Mouse (Mus musculus) heart, embryonic 15.5 days (tissue): ENCODE results near the gene Grwd1. TPM values are rescaled to one million over a fixed set of nuclear protein-coding genes. Genes with fewer than 3 reads are reported as not detected.

Source experiments
- ATAC-seq: fragments of 200-750 bp; cut with Nextera tagmentation; replicated peaks from 2 replicates; pipeline ENCODE4 v1.8.0; 2017; ENCODE audit warnings: low read depth, moderate TSS enrichment; ENCODE audit not compliant: insufficient number of reproducible peaks, insufficient read depth, low FRiP score
- H3K27ac ChIP-seq: fragments of 300-500 bp; sonication (generic); 2 replicates; pipeline ENCODE4 v1.5.1; 2015; ENCODE audit warnings: mild to moderate bottlenecking, inconsistent platforms
- H3K27me3 ChIP-seq: fragments of 300-500 bp; sonication (generic); 2 replicates; pipeline ENCODE4 v1.6.1; 2015; ENCODE audit warnings: inconsistent platforms
- H3K36me3 ChIP-seq: fragments of 300-500 bp; sonication (generic); 2 replicates; pipeline ENCODE4 v1.6.1; 2015; ENCODE audit warnings: mild to moderate bottlenecking, inconsistent platforms
- H3K4me1 ChIP-seq: fragments of 300-500 bp; sonication (generic); replicated peaks from 2 replicates; pipeline ENCODE4 v1.6.1; 2015; ENCODE audit warnings: inconsistent platforms
- H3K4me2 ChIP-seq: fragments of 300-500 bp; sonication (generic); 2 replicates; pipeline ENCODE4 v1.6.1; 2015; ENCODE audit warnings: inconsistent platforms, mild to moderate bottlenecking, moderate library complexity
- H3K4me3 ChIP-seq: fragments of 300-500 bp; sonication (generic); 2 replicates; pipeline ENCODE4 v1.5.1; 2015; ENCODE audit warnings: mild to moderate bottlenecking, inconsistent platforms
- H3K9ac ChIP-seq: fragments of 300-500 bp; sonication (generic); 2 replicates; pipeline ENCODE4 v1.6.1; 2015; ENCODE audit warnings: mild to moderate bottlenecking, inconsistent platforms
- H3K9me3 ChIP-seq: fragments of 300-500 bp; sonication (generic); replicated peaks from 2 replicates; pipeline ENCODE4 v1.6.1; 2016; ENCODE audit warnings: inconsistent platforms
- WGBS: fragments of 180-500 bp; shearing (Covaris S2); methylation state at CpG from one replicate; pipeline ENCODE4 v1.1.7; 2015; ENCODE audit warnings: mixed read lengths; 5-methylcytosine and 5-hydroxymethylcytosine counted together
- polyA plus RNA-seq: library from polyadenylated mRNA; unstranded; fragments of >200 nt; fragmentation: Nextera tagmentation; extraction: Ambion mirVana; gene quantifications from 2 replicates; pipeline ENCODE4 v1.2.1, GENCODE M21; 2015

Grwd1 gene
- polyA plus RNA-seq, 1 experiment from 2014 or later: 29.1 TPM

GRCm38 (mm10) chr7:45812921-45813320 lies 17.8 kb downstream of the Grwd1 start:
- Histone ChIP-seq H3K9ac (peak overlapping the region; percentile 99), H3K4me1 (peaks cover 27% of the 10 kb centered on the region), H3K27ac (no peak overlapping the region), H3K36me3 (peaks cover 50% of the 10 kb centered on the region), H3K4me2 (peak overlapping the region; percentile 79), H3K27me3 (no peaks in the 10 kb centered on the region), H3K4me3 (peak overlapping the region; percentile 94), H3K9me3 (no peaks in the 10 kb centered on the region)
- ATAC-seq: no peak
- 87% methylated on average over 8 of the region's 8 CpGs for WGBS

DNA sequence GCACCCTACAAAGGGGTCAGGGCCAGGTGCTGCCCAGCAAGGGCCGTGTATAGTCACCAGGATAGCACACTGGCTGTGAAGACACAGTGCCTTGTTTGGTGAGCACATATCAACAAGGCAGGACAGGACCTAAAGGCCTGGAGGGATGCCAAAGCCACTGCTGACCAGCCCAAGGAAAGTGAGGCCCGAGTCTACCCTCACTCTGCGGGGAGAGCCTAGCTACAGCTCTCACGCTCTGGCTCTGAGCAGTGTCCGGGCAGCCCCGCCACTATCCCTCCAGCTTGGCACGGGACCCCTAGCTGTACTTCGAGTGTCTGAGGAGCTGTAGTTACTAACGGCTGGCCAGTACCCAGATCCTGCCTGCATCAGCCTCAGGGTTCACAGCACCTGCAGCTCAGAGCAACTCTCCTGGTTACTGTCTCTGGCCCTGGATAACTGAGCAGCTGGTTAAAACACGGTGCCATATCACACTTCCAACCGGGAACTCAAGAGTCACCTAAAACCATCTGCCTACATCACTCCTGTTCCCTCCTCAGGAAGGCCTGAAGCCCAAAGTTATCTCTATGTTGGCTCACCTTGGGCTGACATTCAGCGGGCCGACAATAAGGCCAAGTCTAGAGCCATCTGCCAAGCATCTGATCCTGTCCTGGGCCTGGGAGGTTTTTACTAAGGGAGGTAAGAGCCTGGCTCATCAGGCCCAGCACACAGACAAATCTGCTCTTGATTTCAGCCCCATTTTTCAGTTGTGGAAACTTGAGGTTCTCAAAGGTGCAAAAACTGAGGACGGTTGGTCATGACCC lies 21.3 kb downstream of the Grwd1 start:
- no peak for ATAC-seq

GRCm38 (mm10) chr7:45808471-45808870 lies 22.3 kb downstream of the Grwd1 start:
- H3K9me3 ChIP-seq: no peaks in the 10 kb centered on the region
- H3K4me2 ChIP-seq: no peak overlapping the region
- H3K27me3 ChIP-seq: no peaks in the 10 kb centered on the region
- H3K4me3 ChIP-seq: no peak overlapping the region
- WGBS: 59% methylated on average over 10 of the region's 11 CpGs
- H3K27ac ChIP-seq: no peak overlapping the region
- no peak for ATAC-seq
- H3K9ac ChIP-seq: no peak overlapping the region
- peaks cover 61% of the 10 kb centered on the region for H3K36me3 ChIP-seq
- H3K4me1 ChIP-seq: peaks cover 22% of the 10 kb centered on the region

More for the DNA sequence above, 21.3 kb downstream of the Grwd1 start:
- Histone ChIP-seq H3K4me1 (peaks cover 22% of the 10 kb centered on the region), H3K4me2 (no peak overlapping the region), H3K36me3 (peaks cover 61% of the 10 kb centered on the region), H3K27me3 (no peaks in the 10 kb centered on the region), H3K4me3 (no peak overlapping the region), H3K27ac (no peak overlapping the region), H3K9me3 (no peaks in the 10 kb centered on the region), H3K9ac (no peak overlapping the region)
- 69% methylated on average over 13 of the region's 14 CpGs for WGBS

GRCm38 (mm10) chr7:45805941-45806340 lies 24.8 kb downstream of the Grwd1 start:
- 58% methylated on average over 5 of the region's 5 CpGs for WGBS
- H3K27me3 ChIP-seq: peaks cover 3% of the 10 kb centered on the region; the same call in 1 of the 2 replicates
- ATAC-seq: no peak

DNA sequence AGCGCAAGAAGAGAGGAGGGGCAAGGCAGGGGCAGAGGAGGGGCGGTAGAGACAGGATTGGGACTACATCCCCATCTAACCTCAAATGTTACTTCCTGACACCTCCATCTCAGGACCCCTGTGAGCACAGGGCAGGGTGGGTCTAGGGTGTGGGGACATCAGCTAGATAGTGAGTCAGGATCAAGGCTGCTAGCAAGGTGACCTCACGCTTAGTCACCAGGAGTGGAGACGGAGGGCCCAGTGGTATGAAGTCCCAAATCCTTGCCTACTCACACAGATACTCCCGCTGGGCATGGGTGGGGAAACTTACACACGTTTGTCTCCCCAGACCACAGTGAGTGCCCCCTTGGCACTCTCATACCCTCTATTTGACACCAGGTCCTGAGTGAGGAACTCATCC lies 28.2 kb downstream of the Grwd1 start:
- no peak for ATAC-seq
- peaks cover 7% of the 10 kb centered on the region for H3K36me3 ChIP-seq
- H3K4me3 ChIP-seq: no peak overlapping the region
- H3K27ac ChIP-seq: no peak overlapping the region
- H3K9ac ChIP-seq: no peak overlapping the region
- peaks cover 22% of the 10 kb centered on the region for H3K4me1 ChIP-seq
- no peaks in the 10 kb centered on the region for H3K9me3 ChIP-seq
- H3K27me3 ChIP-seq: peaks cover 37% of the 10 kb centered on the region
- no peak overlapping the region for H3K4me2 ChIP-seq
- WGBS: 86% methylated on average over 6 of the region's 6 CpGs

More at GRCm38 (mm10) chr7:45805941-45806340, 24.8 kb downstream of the Grwd1 start:
- no peak overlapping the region for H3K4me3 ChIP-seq
- H3K27ac ChIP-seq: no peak overlapping the region
- peaks cover 41% of the 10 kb centered on the region for H3K36me3 ChIP-seq
- no peak overlapping the region for H3K9ac ChIP-seq
- peaks cover 10% of the 10 kb centered on the region for H3K4me1 ChIP-seq
- no peak overlapping the region for H3K4me2 ChIP-seq
- no peaks in the 10 kb centered on the region for H3K9me3 ChIP-seq

DNA sequence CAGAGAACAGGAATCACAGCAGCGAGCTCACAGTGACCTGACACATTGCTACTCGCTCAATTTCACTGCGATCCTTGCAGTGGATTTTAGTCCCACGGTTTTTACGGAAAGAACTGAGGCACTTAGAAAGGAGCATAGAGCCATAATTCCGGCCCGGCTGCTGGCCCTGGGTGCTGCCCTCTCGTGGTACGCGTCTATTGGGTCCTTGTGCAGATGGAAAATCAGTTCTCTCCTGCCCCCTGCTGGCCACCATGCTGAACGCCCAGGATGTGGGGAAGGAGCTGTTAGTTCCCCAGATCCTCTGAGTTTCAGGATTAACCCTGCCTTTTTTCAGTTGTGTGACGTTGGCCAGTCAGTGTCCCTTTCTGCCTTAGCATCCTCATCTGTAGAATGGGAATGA lies 29.4 kb downstream of the Grwd1 start:
- peak overlapping the region; percentile 34; the same call in 1 of the 2 replicates for H3K9ac ChIP-seq
- H3K27me3 ChIP-seq: peaks cover 48% of the 10 kb centered on the region
- H3K4me1 ChIP-seq: peaks cover 24% of the 10 kb centered on the region
- H3K27ac ChIP-seq: no peak overlapping the region
- ATAC-seq: no peak
- peak overlapping the region; percentile 63 for H3K4me2 ChIP-seq
- H3K36me3 ChIP-seq: no peaks in the 10 kb centered on the region
- 1% methylated on average over 12 of the region's 12 CpGs for WGBS
- no peaks in the 10 kb centered on the region for H3K9me3 ChIP-seq
- H3K4me3 ChIP-seq: peak overlapping the region; percentile 32

DNA sequence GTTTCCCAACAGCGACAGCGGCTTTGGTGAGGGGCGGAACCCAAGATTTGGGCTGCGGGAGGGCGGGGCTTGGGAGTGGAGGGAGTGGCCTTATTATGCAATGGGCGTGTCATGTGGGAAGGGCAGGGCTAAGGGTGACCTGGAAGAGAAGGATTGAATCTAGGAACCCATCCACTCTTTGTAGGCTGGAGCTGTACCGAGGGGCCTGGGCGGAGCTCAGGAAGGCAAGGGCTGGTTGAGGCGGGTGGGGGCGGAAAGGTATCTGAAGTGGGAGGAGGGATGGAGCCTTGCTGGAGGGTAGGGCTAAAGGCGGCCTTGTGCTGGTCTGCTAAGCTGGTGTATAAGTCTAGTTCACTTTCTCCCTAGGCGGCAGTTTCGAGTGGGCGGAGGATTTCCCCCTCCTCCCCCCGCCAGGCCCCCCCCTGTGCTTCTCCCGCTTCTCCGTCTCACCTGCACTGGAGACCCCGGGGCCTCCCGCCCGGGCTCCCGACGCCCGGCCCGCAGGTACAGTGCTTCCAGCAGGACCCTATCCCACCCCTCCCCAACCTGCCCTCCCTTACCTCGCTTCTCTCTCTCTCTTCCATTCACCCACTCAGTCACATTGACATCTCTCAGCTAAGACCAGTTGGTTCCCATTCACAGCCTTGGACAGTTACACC lies 30.1 kb downstream of the Grwd1 start:
- H3K4me3 ChIP-seq: peak overlapping the region; percentile 32
- no peaks in the 10 kb centered on the region for H3K36me3 ChIP-seq
- H3K27ac ChIP-seq: no peak overlapping the region
- H3K9ac ChIP-seq: peak overlapping the region; percentile 34; the same call in 1 of the 2 replicates
- H3K9me3 ChIP-seq: no peaks in the 10 kb centered on the region
- H3K27me3 ChIP-seq: peaks cover 55% of the 10 kb centered on the region
- ATAC-seq: no peak
- peaks cover 24% of the 10 kb centered on the region for H3K4me1 ChIP-seq
- H3K4me2 ChIP-seq: peak overlapping the region; percentile 63
- 9% methylated on average over 22 of the region's 25 CpGs for WGBS

GRCm38 (mm10) chr7:45800001-45800400 lies 30.7 kb downstream of the Grwd1 start:
- H3K9ac ChIP-seq: no peak overlapping the region
- H3K27me3 ChIP-seq: peaks cover 61% of the 10 kb centered on the region
- peak overlapping the region; percentile 32; the same call in 1 of the 2 replicates for H3K4me3 ChIP-seq
- no peaks in the 10 kb centered on the region for H3K9me3 ChIP-seq
- ATAC-seq: no peak
- peaks cover 24% of the 10 kb centered on the region for H3K4me1 ChIP-seq
- no peaks in the 10 kb centered on the region for H3K36me3 ChIP-seq
- 41% methylated on average over 7 of the region's 7 CpGs for WGBS
- H3K4me2 ChIP-seq: peak overlapping the region; percentile 63
- no peak overlapping the region for H3K27ac ChIP-seq

GRCm38 (mm10) chr7:45798931-45799330 lies 31.8 kb downstream of the Grwd1 start:
- Histone ChIP-seq H3K4me1 (peaks cover 24% of the 10 kb centered on the region), H3K4me3 (peak overlapping the region; percentile 48), H3K36me3 (no peaks in the 10 kb centered on the region), H3K27ac (no peak overlapping the region), H3K9ac (no peak overlapping the region), H3K27me3 (peaks cover 72% of the 10 kb centered on the region), H3K4me2 (peak overlapping the region; percentile 80), H3K9me3 (no peaks in the 10 kb centered on the region)
- no peak for ATAC-seq
- 49% methylated on average over 7 of the region's 7 CpGs for WGBS

GRCm38 (mm10) chr7:45798511-45798836 lies 32.3 kb downstream of the Grwd1 start:
- Histone ChIP-seq H3K36me3 (no peaks in the 10 kb centered on the region), H3K9ac (peak overlapping the region; percentile 34), H3K4me2 (peak overlapping the region; percentile 80), H3K9me3 (no peaks in the 10 kb centered on the region), H3K27ac (no peak overlapping the region), H3K27me3 (peaks cover 77% of the 10 kb centered on the region), H3K4me1 (peaks cover 24% of the 10 kb centered on the region), H3K4me3 (peak overlapping the region; percentile 48)
- 1% methylated on average over 19 of the region's 19 CpGs for WGBS
- no peak for ATAC-seq

- ATAC-seq: no peak; the same call in 1 of the 2 replicates
- WGBS: 1% methylated on average over 60 of the region's 60 CpGs
- H3K4me3 ChIP-seq: peak overlapping the region; percentile 48
- H3K27me3 ChIP-seq: peaks cover 82% of the 10 kb centered on the region
- H3K4me1 ChIP-seq: peaks cover 24% of the 10 kb centered on the region
- H3K4me2 ChIP-seq: peak overlapping the region; percentile 80
- peak overlapping the region; percentile 34 for H3K9ac ChIP-seq
- no peaks in the 10 kb centered on the region for H3K9me3 ChIP-seq
- H3K36me3 ChIP-seq: no peaks in the 10 kb centered on the region
- no peak overlapping the region for H3K27ac ChIP-seq
These were observed 32.9 kb downstream of the Grwd1 start for GRCm38 (mm10) chr7:45797661-45798510.
